Mouse (Mus musculus) CH12.LX (cell line): ENCODE measurements around the gene Usp30. TPM values are rescaled to one million over a fixed set of nuclear protein-coding genes. Genes with fewer than 3 reads are reported as not detected.
A peak's percentile ranks its signal among the peaks of the same experiment; 100 is the strongest.

Experiments
- DNase-seq: peaks from one replicate; pipeline ENCODE4 v3.0.0-alpha.2; 2013; ENCODE audit errors: extremely low read depth
- H3K27ac ChIP-seq: 2 replicates; pipeline ENCODE4 v1.5.1; 2012; ENCODE audit warnings: low read depth, mild to moderate bottlenecking, control low read depth, moderate library complexity; ENCODE audit not compliant: insufficient read depth
- H3K27me3 ChIP-seq: replicated peaks from 2 replicates; pipeline ENCODE3; 2012; ENCODE audit warnings: inconsistent platforms
- H3K36me3 ChIP-seq, 2 experiments: replicated peaks in 1 of 2; 2 replicates each; pipeline versions ENCODE3 to v1.6.1; 2012; ENCODE audit warnings: inconsistent platforms in 1 of 2, low read length in 1 of 2, mild to moderate bottlenecking in 1 of 2, mixed read lengths in 1 of 2, moderate library complexity in 1 of 2; ENCODE audit not compliant: control insufficient read depth in 1 of 2, insufficient read depth in 1 of 2
- H3K4me1 ChIP-seq, 2 experiments: 2 replicates each; pipeline ENCODE4 v1.6.1; 2012; ENCODE audit warnings: inconsistent platforms in 1 of 2, moderate library complexity in 1 of 2; ENCODE audit not compliant: insufficient read depth in 2 of 2, control insufficient read depth in 1 of 2
- H3K4me2 ChIP-seq: 2 replicates; pipeline ENCODE4 v1.6.1; 2012; ENCODE audit warnings: low read depth, mild to moderate bottlenecking, control low read depth; ENCODE audit not compliant: poor library complexity, insufficient read depth, severe bottlenecking
- H3K4me3 ChIP-seq, 3 experiments: fragments of 150-350 bp in 1 of 3; sonication (generic) in 1 of 3; replicated peaks in 1 of 3; 2 replicates each; pipeline versions ENCODE3 to v1.5.1; 2011 to 2012; ENCODE audit warnings: low read depth in 2 of 3, low read length in 2 of 3, mild to moderate bottlenecking in 2 of 3, moderate library complexity in 2 of 3, control low read depth in 1 of 3, improper control_type of control experiment in 1 of 3, inconsistent platforms in 1 of 3, mixed read lengths in 1 of 3; ENCODE audit not compliant: poor library complexity in 1 of 3
- H3K79me2 ChIP-seq: replicated peaks from 2 replicates; pipeline ENCODE4 v1.6.1; 2012; ENCODE audit warnings: mild to moderate bottlenecking, moderate library complexity; ENCODE audit not compliant: control insufficient read depth, poor library complexity, insufficient read depth, severe bottlenecking; ENCODE audit errors: extremely low read depth
- H3K9ac ChIP-seq: 2 replicates; pipeline ENCODE4 v1.6.1; 2012; ENCODE audit warnings: low read depth, mild to moderate bottlenecking, control low read depth, moderate library complexity; ENCODE audit not compliant: insufficient read depth
- H3K9me3 ChIP-seq: replicated peaks from 2 replicates; pipeline ENCODE3; 2012; ENCODE audit warnings: low read length, inconsistent platforms, mixed read lengths
- CHD2 ChIP-seq: IDR thresholded peaks from 2 replicates; pipeline ENCODE4 v1.6.1; 2011; ENCODE audit warnings: low read length, improper control_type of control experiment
- CTCF ChIP-seq, 2 experiments: IDR thresholded peaks in 1 of 2; conservative IDR thresholded peaks in 1 of 2; 2 replicates each; pipeline ENCODE4 v1.5.1; 2011 to 2012; ENCODE audit warnings: low read depth in 2 of 2, low read length in 2 of 2, improper control_type of control experiment in 1 of 2, inconsistent platforms in 1 of 2, mild to moderate bottlenecking in 1 of 2, moderate library complexity in 1 of 2
- ELF1 ChIP-seq: IDR thresholded peaks from 2 replicates; pipeline ENCODE4 v1.6.1; 2014; ENCODE audit warnings: low read depth, mild to moderate bottlenecking, inconsistent platforms, low read length, improper control_type of control experiment
- ETS1 ChIP-seq: conservative IDR thresholded peaks from 2 replicates; pipeline ENCODE4 v1.6.1; 2012; ENCODE audit warnings: low read depth, mild to moderate bottlenecking, inconsistent platforms, low read length, improper control_type of control experiment, moderate library complexity
- GABPA ChIP-seq: IDR thresholded peaks from 2 replicates; pipeline ENCODE4 v1.6.1; 2012; ENCODE audit warnings: low read depth, low read length, improper control_type of control experiment, inconsistent platforms; ENCODE audit not compliant: insufficient replicate concordance
- KAT2A ChIP-seq: IDR thresholded peaks from 2 replicates; pipeline ENCODE4 v1.6.1; 2012; ENCODE audit warnings: low read length, improper control_type of control experiment, inconsistent platforms; ENCODE audit not compliant: insufficient replicate concordance
- MAX ChIP-seq: IDR thresholded peaks from 2 replicates; pipeline ENCODE4 v1.6.1; 2011; ENCODE audit warnings: low read length, improper control_type of control experiment
- MEF2A ChIP-seq: IDR thresholded peaks from 2 replicates; pipeline ENCODE4 v1.6.1; 2014; ENCODE audit warnings: low read depth, mild to moderate bottlenecking, inconsistent platforms, low read length, improper control_type of control experiment, borderline replicate concordance
- MXI1 ChIP-seq: IDR thresholded peaks from 2 replicates; pipeline ENCODE4 v1.6.1; 2011; ENCODE audit warnings: mild to moderate bottlenecking, low read depth, low read length, improper control_type of control experiment
- MYC ChIP-seq: IDR thresholded peaks from 2 replicates; pipeline ENCODE4 v1.6.1; 2011; ENCODE audit warnings: low read depth, mild to moderate bottlenecking, improper control_type of control experiment, low read length
- NELFE ChIP-seq: IDR thresholded peaks from 2 replicates; pipeline ENCODE4 v1.6.1; 2011; ENCODE audit warnings: low read depth, low read length, improper control_type of control experiment
- NRF1 ChIP-seq: IDR thresholded peaks from 2 replicates; pipeline ENCODE4 v1.6.1; 2014; ENCODE audit warnings: low read depth, mild to moderate bottlenecking, inconsistent platforms, low read length, improper control_type of control experiment, moderate library complexity
- RCOR1 ChIP-seq: conservative IDR thresholded peaks from 2 replicates; pipeline ENCODE4 v1.6.1; 2012; ENCODE audit warnings: low read depth, mild to moderate bottlenecking, inconsistent platforms, low read length, improper control_type of control experiment
- SIN3A ChIP-seq: IDR thresholded peaks from 2 replicates; pipeline ENCODE4 v1.6.1; 2012; ENCODE audit warnings: low read length, improper control_type of control experiment, inconsistent platforms
- TCF12 ChIP-seq: IDR thresholded peaks from 2 replicates; pipeline ENCODE4 v1.6.1; 2014; ENCODE audit warnings: low read depth, mild to moderate bottlenecking, inconsistent platforms, low read length, improper control_type of control experiment
- UBTF ChIP-seq: IDR thresholded peaks from 2 replicates; pipeline ENCODE4 v1.6.1; 2012; ENCODE audit warnings: low read depth, mild to moderate bottlenecking, inconsistent platforms, low read length, improper control_type of control experiment, moderate library complexity
- ZNF384 ChIP-seq: IDR thresholded peaks from 2 replicates; pipeline ENCODE4 v1.6.1; 2012; ENCODE audit warnings: low read depth, low read length, improper control_type of control experiment, inconsistent platforms
- dilution Hi-C: fragments of 300-500 bp; cut with MboI; formaldehyde crosslinking; loops from 2 replicates; pipeline ENCODE4 v1.14.3; 2020; ENCODE audit warnings: low sequenced_read_pairs; ENCODE audit not compliant: extremely low pct_unique_long_range_greater_than_20kb, extremely low pct_ligation_motif_present
- in situ Hi-C: fragments of 300-500 bp; cut with MboI; formaldehyde crosslinking; loops from 3 replicates; pipeline ENCODE4 v1.14.3; 2019; ENCODE audit warnings: low sequenced_read_pairs, low pct_ligation_motif_present, low pct_unique_long_range_greater_than_20kb, mixed read lengths
- polyA plus RNA-seq: library from polyadenylated mRNA; unstranded; fragments of >175 nt; gene quantifications from 2 replicates; pipeline ENCODE4 v1.2.1, GENCODE M21; 2012; ENCODE audit warnings: low read depth; ENCODE audit not compliant: insufficient read length
- total RNA-seq, 2 experiments: library from RNA; depleted of rRNA; stranded (reverse); fragments of 300-350 nt in 1 of 2; fragments of >200 nt in 1 of 2; gene quantifications; 2 replicates each; pipeline ENCODE4 v1.2.3; 2012 to 2014

The Usp30 gene
- total and polyA plus RNA-seq, 3 experiments: 13.0 to 15.5 (median 14.5) TPM

GRCm38 (mm10) chr5:114034393-114034792 lies 30.9 kb upstream of the Usp30 start:
- TF ChIP-seq RCOR1: no peak
- TF ChIP-seq NRF1: no peak
- Histone ChIP-seq H3K27ac (no peak overlapping the region), H3K36me3 (no peaks in the 10 kb centered on the region), H3K4me2 (no peak overlapping the region), H3K4me1 (no peaks in the 10 kb centered on the region), H3K79me2 (no peaks in the 10 kb centered on the region), H3K9me3 (peaks cover 16% of the 10 kb centered on the region), H3K27me3 (peaks cover 3% of the 10 kb centered on the region), H3K9ac (no peak overlapping the region), H3K4me3 (no peak overlapping the region)
- DNase-seq: no peak
- dilution Hi-C loops: no loop called here
- in situ Hi-C loops: no loop called here

DNA sequence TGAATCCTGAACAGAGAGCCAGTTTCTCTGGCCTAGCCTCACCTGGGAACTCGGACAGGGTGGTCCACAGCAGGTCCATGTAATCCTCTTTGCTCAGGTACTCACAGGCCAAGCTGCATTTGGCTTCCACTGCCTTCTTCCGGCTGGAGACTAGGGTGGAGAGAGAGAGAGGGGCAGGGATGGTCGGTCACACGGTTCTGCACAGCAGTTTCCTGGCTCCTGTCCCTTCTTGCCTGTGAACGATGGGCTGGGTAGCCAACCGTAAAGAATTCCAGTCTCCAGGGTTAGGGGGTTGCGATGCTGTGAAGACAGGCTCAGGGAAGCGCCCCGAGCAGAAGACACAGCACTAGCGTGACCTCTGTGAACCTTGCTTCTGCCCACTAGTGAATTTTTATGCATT lies 30.1 kb upstream of the Usp30 start:
- Histone ChIP-seq H3K9ac (no peak overlapping the region), H3K4me3 (no peak overlapping the region), H3K79me2 (no peaks in the 10 kb centered on the region), H3K9me3 (peaks cover 16% of the 10 kb centered on the region), H3K4me1 (no peaks in the 10 kb centered on the region), H3K27me3 (peaks cover 3% of the 10 kb centered on the region), H3K36me3 (no peaks in the 10 kb centered on the region), H3K4me2 (no peak overlapping the region), H3K27ac (no peak overlapping the region)
- TF ChIP-seq MEF2A (no peak), MYC (no peak), MAX (no peak)
- no peak for DNase-seq
- in situ Hi-C loops (no loop called here), dilution Hi-C loops (no loop called here)

DNA sequence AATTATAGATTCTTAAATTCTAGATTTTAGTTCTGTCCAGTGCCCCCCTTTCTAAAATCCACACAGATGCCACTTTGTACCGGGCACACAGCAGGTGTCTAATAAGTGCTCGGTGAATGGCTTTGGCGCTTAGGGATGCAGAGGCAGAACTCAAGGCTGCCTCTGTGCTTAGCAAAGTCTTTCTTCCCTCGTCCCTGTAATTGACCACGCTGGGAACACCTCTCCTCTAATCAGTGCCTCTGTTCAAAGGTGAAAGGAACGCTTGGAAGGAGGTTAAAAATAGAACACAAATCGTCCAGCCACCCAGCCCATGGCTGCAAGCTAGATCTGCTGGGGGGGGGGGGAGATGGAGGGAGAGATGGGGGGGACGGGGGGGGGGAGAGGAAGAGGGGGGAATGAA lies 24.8 kb upstream of the Usp30 start:
- Histone ChIP-seq H3K9me3 (no peaks in the 10 kb centered on the region), H3K9ac (no peak overlapping the region)
- in situ Hi-C loops: no loop called here
- dilution Hi-C loops: no loop called here
- TF ChIP-seq GABPA: no peak
- no peak for TF ChIP-seq TCF12
- no peak for TF ChIP-seq SIN3A
- TF ChIP-seq MXI1: no peak
- no peak for TF ChIP-seq NELFE
- TF ChIP-seq MYC: no peak
- TF ChIP-seq ZNF384: no peak
- no peak for TF ChIP-seq ELF1
- TF ChIP-seq ETS1: no peak
- no peak for TF ChIP-seq KAT2A
- no peak for TF ChIP-seq UBTF
- no peak for TF ChIP-seq CTCF (conservative IDR thresholded peaks at IDR 0.05 in 1 of 2, IDR thresholded peaks at IDR 0.05 in 1 of 2; ENCODE audit: low read depth in 2 of 2, low read length in 2 of 2)
- no peak for TF ChIP-seq MAX
- no peak for TF ChIP-seq CHD2
- TF ChIP-seq, all 38 proteins: peak for 0
- Histone ChIP-seq H3K79me2 (no peaks in the 10 kb centered on the region), H3K27me3 (peaks cover 3% of the 10 kb centered on the region), H3K4me3 (no peak overlapping the region), H3K27ac (no peak overlapping the region), H3K4me1 (peaks cover 4 to 14% of the 10 kb centered on the region in 2 experiments), H3K36me3 (no peaks in the 10 kb centered on the region), H3K4me2 (peak overlapping the region; percentile 48; the same call in 1 of the 2 replicates)
- no peak for DNase-seq
